Mouse (Mus musculus) liver, postnatal 0 days (tissue): ENCODE measurements at regions not wholly inside any gene's neighbourhood (a gene's known extent, or its start where the extent isn't known, plus 50 kb on each side); places are given as distances from the start of the nearest gene placed in this dataset.
"Not testable (repeated sequence)": the region's sequence is repeated elsewhere in the genome, so short reads cannot be mapped to it uniquely, and the experiment has no call there.

Source experiments
- ATAC-seq: fragments of 200-750 bp; cut with Nextera tagmentation; 2 replicates; pipeline ENCODE4 v1.8.0; 2017; ENCODE audit warnings: mild to moderate bottlenecking, moderate library complexity
- DNase-seq: peaks from one replicate; pipeline ENCODE4 v3.0.0-alpha.2; 2016
- H3K27ac ChIP-seq: fragments of 300-500 bp; sonication (generic); 2 replicates; pipeline ENCODE4 v1.5.1; 2014; ENCODE audit warnings: antibody characterized with exemption, moderate library complexity, mild to moderate bottlenecking, low read depth
- H3K27me3 ChIP-seq: fragments of 300-500 bp; sonication (generic); 2 replicates; pipeline ENCODE4 v1.6.1; 2014; ENCODE audit warnings: low read length, control low read depth, mixed read lengths; ENCODE audit not compliant: insufficient read depth
- H3K36me3 ChIP-seq: fragments of 300-500 bp; sonication (generic); replicated peaks from 2 replicates; pipeline ENCODE4 v1.6.1; 2014; ENCODE audit warnings: mild to moderate bottlenecking, control low read depth, low read length, moderate library complexity, mixed read lengths; ENCODE audit not compliant: insufficient read depth
- H3K4me1 ChIP-seq: fragments of 300-500 bp; sonication (generic); 2 replicates; pipeline ENCODE4 v1.6.1; 2014; ENCODE audit warnings: antibody characterized with exemption, mild to moderate bottlenecking, control low read depth; ENCODE audit not compliant: insufficient read depth
- H3K4me2 ChIP-seq: fragments of 300-500 bp; sonication (generic); 2 replicates; pipeline ENCODE4 v1.6.1; 2014; ENCODE audit warnings: low read depth, mild to moderate bottlenecking, low read length, moderate library complexity, mixed read lengths
- H3K4me3 ChIP-seq: fragments of 300-500 bp; sonication (generic); 2 replicates; pipeline ENCODE4 v1.5.1; 2014; ENCODE audit warnings: low read depth, low read length
- H3K9ac ChIP-seq: fragments of 300-500 bp; sonication (generic); replicated peaks from 2 replicates; pipeline ENCODE4 v1.6.1; 2014; ENCODE audit warnings: mild to moderate bottlenecking, moderate library complexity
- H3K9me3 ChIP-seq: fragments of 300-500 bp; sonication (generic); 2 replicates; pipeline ENCODE4 v1.6.1; 2016; ENCODE audit warnings: mild to moderate bottlenecking, control low read depth, low read length, mixed read lengths
- CTCF ChIP-seq: sonication (generic); IDR thresholded peaks from 2 replicates; pipeline ENCODE4 v1.5.1; 2016; ENCODE audit warnings: antibody characterized with exemption, low read depth
- EP300 ChIP-seq: IDR thresholded peaks from 2 replicates; pipeline ENCODE4 v1.6.1; 2016; ENCODE audit warnings: antibody characterized with exemption, low read depth, mild to moderate bottlenecking
- WGBS: fragments of 180-500 bp; shearing (Covaris S2); extraction: QIAGEN DNeasy Blood & Tissue Kit; methylation state at CpG from one replicate; pipeline ENCODE4 v1.1.7; 2014; ENCODE audit not compliant: insufficient replicate concordance; 5-methylcytosine and 5-hydroxymethylcytosine counted together

GRCm38 (mm10) chr13:52133202-52133601 lies 286.7 kb downstream of the Gadd45g start:
- H3K4me2 ChIP-seq: no peak overlapping the region
- WGBS: 63% methylated on average over 3 of the region's 3 CpGs
- H3K27ac ChIP-seq: no peak overlapping the region
- H3K27me3 ChIP-seq: no peaks in the 10 kb centered on the region
- H3K9ac ChIP-seq: no peak overlapping the region
- H3K4me1 ChIP-seq: no peaks in the 10 kb centered on the region
- H3K4me3 ChIP-seq: no peak overlapping the region
- ATAC-seq (no peak), DNase-seq (no peak)
- TF ChIP-seq CTCF: no peak
- no peak for TF ChIP-seq EP300
- H3K36me3 ChIP-seq: no peaks in the 10 kb centered on the region
- peaks cover 10% of the 10 kb centered on the region for H3K9me3 ChIP-seq

- no peak overlapping the region for H3K4me3 ChIP-seq
- no peak overlapping the region for H3K9ac ChIP-seq
- no peak overlapping the region for H3K27ac ChIP-seq
- no peak for TF ChIP-seq EP300
- H3K4me1 ChIP-seq: no peaks in the 10 kb centered on the region
- ATAC-seq (no peak), DNase-seq (no peak)
- no peaks in the 10 kb centered on the region for H3K36me3 ChIP-seq
- H3K9me3 ChIP-seq: no peaks in the 10 kb centered on the region
- 64% methylated on average over 6 of the region's 6 CpGs for WGBS
- H3K27me3 ChIP-seq: no peaks in the 10 kb centered on the region
- H3K4me2 ChIP-seq: no peak overlapping the region
Measured at GRCm38 (mm10) chr13:52138331-52138945, 292.0 kb downstream of the Gadd45g start.

DNA sequence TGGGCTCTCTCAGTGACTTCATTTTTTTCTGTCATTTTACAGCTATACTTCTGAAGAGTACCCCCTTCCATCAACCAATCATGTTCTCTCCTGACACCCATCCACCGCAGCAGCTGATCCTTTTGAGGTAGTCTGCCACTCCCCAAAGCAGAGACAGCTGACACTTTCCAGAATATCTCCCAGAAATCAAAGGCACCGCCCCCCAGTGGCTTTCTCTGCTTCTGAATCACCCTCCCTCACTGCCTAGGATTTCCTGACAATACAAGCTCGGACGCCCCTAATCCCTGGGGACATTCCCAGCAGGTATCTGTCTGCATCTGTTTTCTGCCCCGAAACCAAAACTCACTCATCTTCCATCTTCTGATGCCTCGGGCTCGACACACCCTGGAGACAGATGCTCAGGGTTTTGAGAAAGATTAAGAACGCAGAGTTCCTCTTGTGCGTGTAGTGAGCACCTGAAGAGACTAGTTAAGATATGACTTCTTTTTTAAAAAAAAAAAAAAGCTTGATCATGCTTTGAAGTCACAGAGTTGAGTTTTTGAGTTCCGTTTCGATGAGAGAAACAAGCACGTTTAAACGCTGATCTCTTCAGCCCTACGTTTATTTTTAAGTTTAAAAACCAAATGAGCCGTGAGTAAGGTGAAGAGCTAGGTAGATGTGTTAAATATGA lies 292.8 kb downstream of the Gadd45g start:
- no peak for TF ChIP-seq EP300
- TF ChIP-seq CTCF: no peak
- Histone ChIP-seq H3K27ac (no peak overlapping the region), H3K27me3 (no peaks in the 10 kb centered on the region), H3K4me1 (no peaks in the 10 kb centered on the region), H3K4me3 (no peak overlapping the region), H3K36me3 (no peaks in the 10 kb centered on the region), H3K9me3 (no peaks in the 10 kb centered on the region), H3K9ac (no peak overlapping the region), H3K4me2 (no peak overlapping the region)
- 53% methylated on average over 15 of the region's 15 CpGs for WGBS
- ATAC-seq (no peak), DNase-seq (no peak)

GRCm38 (mm10) chr13:52140221-52140620 lies 293.7 kb downstream of the Gadd45g start:
- Histone ChIP-seq H3K4me3 (no peak overlapping the region), H3K4me1 (no peaks in the 10 kb centered on the region), H3K27ac (no peak overlapping the region), H3K4me2 (no peak overlapping the region), H3K27me3 (no peaks in the 10 kb centered on the region), H3K9ac (no peak overlapping the region), H3K36me3 (no peaks in the 10 kb centered on the region), H3K9me3 (no peaks in the 10 kb centered on the region)
- 68% methylated on average over 6 of the region's 6 CpGs for WGBS
- DNase-seq: no peak
- ATAC-seq: no peak
- no peak for TF ChIP-seq CTCF
- no peak for TF ChIP-seq EP300

DNA sequence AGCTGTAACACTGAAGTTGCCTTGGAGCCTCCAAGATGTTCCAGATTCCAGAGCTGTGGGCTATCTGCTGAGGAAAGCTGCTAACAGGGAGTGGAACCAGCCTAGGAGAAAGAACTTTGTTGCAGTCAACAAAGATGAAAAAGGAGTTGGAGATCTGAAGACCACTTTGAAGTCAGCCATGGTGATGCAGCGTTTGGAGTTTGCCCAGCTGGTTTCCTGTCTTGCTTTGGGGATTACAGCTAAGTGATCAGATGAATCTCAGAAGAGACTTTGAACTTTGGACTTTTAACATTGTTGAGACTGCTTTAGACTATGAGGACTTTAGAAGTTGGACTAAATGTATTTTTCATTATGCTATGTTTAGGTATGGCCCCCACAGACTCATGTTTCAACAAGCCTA lies 297.6 kb downstream of the Gadd45g start:
- H3K27ac ChIP-seq, H3K4me1 ChIP-seq, H3K4me3 ChIP-seq, H3K27me3 ChIP-seq, DNase-seq, ATAC-seq, H3K9me3 ChIP-seq, H3K36me3 ChIP-seq, H3K9ac ChIP-seq, H3K4me2 ChIP-seq: not testable (repeated sequence)
- 56% methylated on average over 1 of the region's 1 CpGs for WGBS

DNA sequence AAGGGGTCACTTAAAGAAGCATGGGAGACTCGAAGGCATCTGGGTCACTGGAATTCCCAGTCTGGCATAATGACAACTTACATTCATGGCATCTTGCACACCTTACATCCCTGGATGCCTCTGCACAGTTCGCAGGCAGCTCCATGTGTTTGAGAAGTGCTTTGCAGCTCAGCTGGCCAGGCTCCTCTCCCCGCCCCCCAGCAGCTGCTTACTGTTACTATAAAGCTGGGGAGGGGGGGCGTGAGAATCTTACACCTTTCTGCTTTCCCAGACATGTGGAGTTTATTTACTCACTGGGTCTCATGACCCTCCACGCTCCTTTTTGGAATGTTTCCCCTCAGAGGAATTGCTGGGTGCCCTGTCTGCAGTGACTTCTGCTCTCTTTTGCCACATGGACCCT lies 299.4 kb downstream of the Gadd45g start:
- 75% methylated on average over 5 of the region's 5 CpGs for WGBS
- TF ChIP-seq EP300 (no peak), CTCF (no peak)
- DNase-seq: no peak

More for the DNA sequence above, 299.4 kb downstream of the Gadd45g start:
- H3K9ac ChIP-seq: no peak overlapping the region
- no peaks in the 10 kb centered on the region for H3K4me1 ChIP-seq
- no peak overlapping the region for H3K4me2 ChIP-seq
- no peak overlapping the region for H3K4me3 ChIP-seq
- ATAC-seq: no peak
- H3K9me3 ChIP-seq: no peaks in the 10 kb centered on the region
- H3K27me3 ChIP-seq: no peaks in the 10 kb centered on the region
- no peak overlapping the region for H3K27ac ChIP-seq
- H3K36me3 ChIP-seq: no peaks in the 10 kb centered on the region
